Mouse (Mus musculus) embryonic facial prominence, embryonic 12.5 days (tissue): Measurements from ENCODE around the gene Ccdc33. TPM values are rescaled to one million over a fixed set of nuclear protein-coding genes. Genes with fewer than 3 reads are reported as not detected.
A peak's percentile ranks its signal among the peaks of the same experiment; 100 is the strongest.

Experiments
- ATAC-seq: fragments of 200-750 bp; cut with Nextera tagmentation; 2 replicates; pipeline ENCODE4 v1.8.0; 2017; ENCODE audit not compliant: insufficient number of reproducible peaks, insufficient read depth, low FRiP score, low TSS enrichment
- H3K27ac ChIP-seq: fragments of 300-500 bp; sonication (generic); 2 replicates; pipeline ENCODE4 v1.5.1; 2016; ENCODE audit warnings: mild to moderate bottlenecking
- H3K27me3 ChIP-seq: fragments of 300-500 bp; sonication (generic); 2 replicates; pipeline ENCODE4 v1.6.1; 2016; ENCODE audit warnings: mild to moderate bottlenecking, moderate library complexity
- H3K36me3 ChIP-seq: fragments of 300-500 bp; sonication (generic); 2 replicates; pipeline ENCODE4 v1.6.1; 2016; ENCODE audit warnings: mild to moderate bottlenecking
- H3K4me1 ChIP-seq: fragments of 300-500 bp; sonication (generic); 2 replicates; pipeline ENCODE4 v1.6.1; 2016
- H3K4me2 ChIP-seq: fragments of 300-500 bp; sonication (generic); replicated peaks from 2 replicates; pipeline ENCODE4 v1.6.1; 2016; ENCODE audit warnings: mild to moderate bottlenecking, moderate library complexity
- H3K4me3 ChIP-seq: fragments of 300-500 bp; sonication (generic); 2 replicates; pipeline ENCODE4 v1.5.1; 2016; ENCODE audit warnings: mild to moderate bottlenecking
- H3K9ac ChIP-seq: fragments of 300-500 bp; sonication (generic); 2 replicates; pipeline ENCODE4 v1.6.1; 2016; ENCODE audit warnings: mild to moderate bottlenecking, moderate library complexity
- H3K9me3 ChIP-seq: fragments of 300-500 bp; sonication (generic); 2 replicates; pipeline ENCODE4 v1.6.1; 2016; ENCODE audit warnings: mild to moderate bottlenecking, moderate library complexity
- WGBS: fragments of 180-500 bp; shearing (Covaris S2); methylation state at CpG from one replicate; pipeline ENCODE4 v1.1.7; 2016; 5-methylcytosine and 5-hydroxymethylcytosine counted together
- polyA plus RNA-seq: library from polyadenylated mRNA; unstranded; fragments of >200 nt; fragmentation: Nextera tagmentation; extraction: Ambion mirVana; gene quantifications from 2 replicates; pipeline ENCODE4 v1.2.1, GENCODE M21; 2016

Ccdc33 gene
- polyA plus RNA-seq, 1 experiment from 2014 or later = 0.13 TPM

- 0 out of 2 replicates have a peak, but pooled peaks have one; percentile 68 for ATAC-seq
- peaks cover 38% of the 10 kb centered on the region for H3K4me1 ChIP-seq
- H3K4me2 ChIP-seq = no peak overlapping the region
- H3K9ac ChIP-seq = no peak overlapping the region
- no peaks in the 10 kb centered on the region for H3K9me3 ChIP-seq
- H3K27me3 ChIP-seq = 0 out of 2 replicates have a peak, but pooled peaks cover 2% of the 10 kb centered on the region
- 21% methylated on average over 4 of the region's 4 CpGs for WGBS
- peak overlapping the region; percentile 42 for H3K27ac ChIP-seq
- no peaks in the 10 kb centered on the region for H3K36me3 ChIP-seq
- no peak overlapping the region for H3K4me3 ChIP-seq
These were observed 26.8 kb downstream of the Ccdc33 start for GRCm38 (mm10) chr9:58091623-58092425.

DNA sequence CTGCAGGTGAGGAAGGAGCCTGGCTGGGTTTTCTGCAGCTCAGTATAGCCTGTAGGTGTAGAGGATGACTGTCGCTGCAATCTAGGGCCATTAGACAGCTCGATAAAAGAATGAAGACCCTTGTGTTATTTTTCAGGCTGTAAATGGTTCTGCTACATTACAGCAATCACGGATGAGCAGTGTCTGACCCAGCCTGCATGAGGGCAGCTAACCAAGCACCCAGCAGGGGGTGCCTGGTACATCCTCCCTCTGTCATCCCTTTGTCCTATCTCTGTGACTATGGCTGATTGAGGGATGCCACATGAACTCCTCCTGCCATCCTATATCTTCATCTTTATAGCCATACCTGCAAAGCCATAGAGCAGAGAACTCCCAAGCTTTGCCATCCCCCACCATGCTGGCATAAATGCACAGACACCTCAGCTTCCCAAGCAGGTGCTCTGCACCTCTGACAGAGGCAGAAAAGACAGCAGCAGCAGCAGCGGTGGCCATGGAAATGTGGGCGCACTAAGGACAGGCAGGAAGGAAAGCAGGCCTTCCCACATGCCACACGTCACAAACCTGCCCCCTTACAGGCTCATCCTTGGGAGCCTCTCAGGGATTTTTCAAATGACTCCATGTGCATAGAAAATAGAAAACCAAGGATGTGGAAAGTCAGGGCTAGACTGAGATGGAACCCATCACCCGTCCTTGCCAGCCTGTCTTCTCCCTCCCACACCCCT is 31.2 kb downstream of the Ccdc33 start:
- 60% methylated on average over 7 of the region's 7 CpGs for WGBS
- Histone ChIP-seq H3K27me3 (0 out of 2 replicates have a peak, but pooled peaks cover 2% of the 10 kb centered on the region), H3K36me3 (no peaks in the 10 kb centered on the region), H3K9ac (no peak overlapping the region), H3K4me1 (peaks cover 57% of the 10 kb centered on the region), H3K27ac (no peak overlapping the region), H3K4me2 (no peak overlapping the region), H3K9me3 (no peaks in the 10 kb centered on the region), H3K4me3 (no peak overlapping the region)
- no peak for ATAC-seq

DNA sequence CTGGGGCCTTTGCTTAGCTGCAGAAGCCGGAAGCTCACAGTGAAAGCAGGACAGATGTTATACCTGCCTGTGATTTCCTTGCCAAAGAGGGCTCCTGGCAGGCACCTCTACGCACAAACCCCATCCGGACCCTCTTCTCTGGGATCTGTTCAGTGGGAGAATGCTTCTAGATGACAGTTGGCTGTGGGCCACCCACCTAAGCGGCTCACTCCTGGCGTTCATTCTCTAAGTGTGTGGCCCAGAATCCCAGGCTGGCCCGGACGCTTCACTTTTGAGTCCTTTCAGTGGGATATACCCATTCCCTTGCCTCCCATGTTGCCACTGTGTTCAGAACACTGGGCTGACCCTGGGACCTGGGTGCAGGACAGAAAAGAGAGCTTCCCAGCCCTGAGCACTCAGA is 31.8 kb downstream of the Ccdc33 start:
- no peaks in the 10 kb centered on the region for H3K36me3 ChIP-seq
- H3K4me3 ChIP-seq = no peak overlapping the region
- H3K4me1 ChIP-seq = peaks cover 51% of the 10 kb centered on the region
- H3K4me2 ChIP-seq = no peak overlapping the region
- H3K9ac ChIP-seq = no peak overlapping the region
- no peaks in the 10 kb centered on the region for H3K9me3 ChIP-seq
- no peak overlapping the region for H3K27ac ChIP-seq
- H3K27me3 ChIP-seq = 0 out of 2 replicates have a peak, but pooled peaks cover 2% of the 10 kb centered on the region
- WGBS = 56% methylated on average over 7 of the region's 7 CpGs
- ATAC-seq = no peak

- Histone ChIP-seq H3K9me3 (no peaks in the 10 kb centered on the region), H3K9ac (no peak overlapping the region), H3K4me1 (peaks cover 45% of the 10 kb centered on the region), H3K27ac (peak overlapping the region; percentile 7; the same call in 1 of the 2 replicates), H3K4me3 (no peak overlapping the region), H3K27me3 (0 out of 2 replicates have a peak, but pooled peaks cover 2% of the 10 kb centered on the region), H3K36me3 (no peaks in the 10 kb centered on the region), H3K4me2 (no peak overlapping the region)
- 29% methylated on average over 9 of the region's 9 CpGs for WGBS
- no peak for ATAC-seq
These were observed 32.4 kb downstream of the Ccdc33 start for GRCm38 (mm10) chr9:58086203-58086602.

DNA sequence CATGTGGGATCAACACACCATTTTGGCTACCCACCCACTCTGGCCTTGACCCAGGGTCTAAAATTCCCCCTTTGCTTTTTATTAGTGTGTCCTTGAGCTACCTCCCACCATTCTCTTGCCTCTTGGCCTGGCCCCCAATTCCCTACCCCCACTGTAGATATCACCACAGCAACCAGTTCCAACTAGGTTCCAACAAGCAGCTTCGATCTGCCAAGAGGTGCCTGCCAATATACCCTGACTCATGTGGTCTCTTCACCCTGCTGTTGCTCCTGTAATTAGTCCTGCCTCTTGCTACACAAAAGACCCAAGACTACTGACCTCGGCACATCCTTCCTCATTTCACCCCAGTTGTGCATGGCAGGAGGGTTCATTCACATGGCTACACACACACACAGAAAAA is 33.5 kb downstream of the Ccdc33 start:
- peaks cover 40% of the 10 kb centered on the region for H3K4me1 ChIP-seq

GRCm38 (mm10) chr9:58084586-58084985 is 34.0 kb downstream of the Ccdc33 start:
- ATAC-seq = no peak
- Histone ChIP-seq H3K36me3 (no peaks in the 10 kb centered on the region), H3K4me3 (no peak overlapping the region), H3K27me3 (no peaks in the 10 kb centered on the region), H3K9ac (no peak overlapping the region), H3K4me1 (peaks cover 40% of the 10 kb centered on the region), H3K9me3 (no peaks in the 10 kb centered on the region), H3K4me2 (no peak overlapping the region), H3K27ac (no peak overlapping the region)
- WGBS = 24% methylated on average over 8 of the region's 8 CpGs

More for the DNA sequence above, 33.5 kb downstream of the Ccdc33 start:
- Histone ChIP-seq H3K4me2 (no peak overlapping the region), H3K36me3 (no peaks in the 10 kb centered on the region), H3K9ac (no peak overlapping the region), H3K27ac (no peak overlapping the region), H3K27me3 (0 out of 2 replicates have a peak, but pooled peaks cover 2% of the 10 kb centered on the region), H3K9me3 (no peaks in the 10 kb centered on the region), H3K4me3 (no peak overlapping the region)
- WGBS = 35% methylated on average over 2 of the region's 2 CpGs
- no peak for ATAC-seq

DNA sequence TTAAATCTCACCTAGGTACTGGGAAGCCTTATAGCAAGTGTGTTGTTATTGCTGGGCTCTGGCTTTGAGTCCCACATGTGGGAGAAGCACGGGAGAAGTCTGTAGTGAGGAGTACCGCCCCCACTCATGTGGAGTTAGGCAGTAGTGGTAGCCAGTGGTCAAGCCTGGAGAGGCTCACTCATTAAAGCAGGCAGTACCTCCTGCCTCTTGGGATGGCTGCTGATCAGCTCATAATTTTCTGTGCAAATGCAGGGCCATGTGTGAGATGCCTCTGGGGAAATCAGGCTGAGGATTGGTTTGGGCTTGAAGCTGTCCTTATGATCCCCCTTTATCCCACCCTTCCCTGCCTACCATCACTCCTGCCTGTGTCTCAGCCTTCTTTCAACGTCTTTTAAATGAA is 44.1 kb downstream of the Ccdc33 start:
- 0 out of 2 replicates have a peak, but pooled peaks cover 2% of the 10 kb centered on the region for H3K4me1 ChIP-seq
- 44% methylated on average over 3 of the region's 3 CpGs for WGBS
- H3K36me3 ChIP-seq = no peaks in the 10 kb centered on the region
- H3K27ac ChIP-seq = no peak overlapping the region
- H3K27me3 ChIP-seq = peaks cover 3% of the 10 kb centered on the region; the same call in 1 of the 2 replicates
- H3K9me3 ChIP-seq = no peaks in the 10 kb centered on the region
- H3K4me3 ChIP-seq = no peak overlapping the region
- H3K9ac ChIP-seq = no peak overlapping the region
- no peak overlapping the region for H3K4me2 ChIP-seq
- ATAC-seq = no peak

GRCm38 (mm10) chr9:58067546-58067945 is 51.1 kb downstream of the Ccdc33 start:
- Histone ChIP-seq H3K27ac (no peak overlapping the region), H3K9ac (no peak overlapping the region), H3K4me2 (no peak overlapping the region), H3K36me3 (no peaks in the 10 kb centered on the region), H3K4me3 (no peak overlapping the region), H3K4me1 (peaks cover 28% of the 10 kb centered on the region), H3K27me3 (peaks cover 3% of the 10 kb centered on the region; the same call in 1 of the 2 replicates), H3K9me3 (no peaks in the 10 kb centered on the region)
- 84% methylated on average over 3 of the region's 3 CpGs for WGBS
- ATAC-seq = no peak

- 74% methylated on average over 6 of the region's 6 CpGs for WGBS
- Histone ChIP-seq H3K27ac (no peak overlapping the region), H3K36me3 (no peaks in the 10 kb centered on the region), H3K9ac (no peak overlapping the region), H3K9me3 (no peaks in the 10 kb centered on the region), H3K4me1 (peaks cover 28% of the 10 kb centered on the region), H3K27me3 (peaks cover 3% of the 10 kb centered on the region; the same call in 1 of the 2 replicates), H3K4me2 (no peak overlapping the region), H3K4me3 (no peak overlapping the region)
- ATAC-seq = no peak
These were observed 51.9 kb downstream of the Ccdc33 start for GRCm38 (mm10) chr9:58066731-58067095.

DNA sequence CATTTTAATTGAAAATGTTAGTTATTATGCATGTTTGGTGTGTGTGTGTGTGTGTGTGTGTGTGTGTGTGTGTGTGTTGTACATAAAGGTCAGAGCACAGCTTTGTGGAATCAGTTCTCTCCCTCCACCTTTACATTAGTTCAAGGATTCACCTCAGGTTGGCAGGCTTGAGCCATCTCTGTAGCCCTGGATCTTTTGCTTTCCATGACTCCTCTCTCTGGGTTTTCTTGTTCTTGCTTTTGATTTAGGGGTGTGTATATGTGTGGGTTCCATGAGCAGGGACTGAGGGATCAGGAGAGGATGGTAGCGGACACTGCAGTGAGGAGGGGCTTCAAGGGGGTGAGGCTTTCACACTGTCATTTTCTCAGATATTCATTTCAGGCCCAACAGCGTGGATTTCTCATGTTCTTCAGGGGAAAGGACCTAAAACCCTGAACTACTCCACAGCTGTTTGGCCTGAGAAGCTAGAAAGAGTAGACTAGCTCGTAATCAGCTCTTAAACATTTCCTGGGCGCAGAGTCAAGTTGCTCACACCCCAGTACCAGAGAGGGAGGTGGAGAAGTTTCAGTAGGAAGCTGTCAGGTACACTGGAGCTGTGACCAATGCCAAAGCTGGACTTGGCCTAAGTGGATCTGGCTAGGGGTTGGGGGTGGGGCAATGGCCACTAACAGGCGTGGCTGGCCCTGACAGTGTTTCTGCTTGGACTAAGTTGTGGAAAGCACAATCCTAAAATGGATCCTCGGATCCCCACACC is 52.5 kb downstream of the Ccdc33 start:
- H3K9me3 ChIP-seq = no peaks in the 10 kb centered on the region
- ATAC-seq = no peak
- no peak overlapping the region for H3K4me3 ChIP-seq
- H3K27me3 ChIP-seq = peaks cover 3% of the 10 kb centered on the region; the same call in 1 of the 2 replicates
- H3K36me3 ChIP-seq = no peaks in the 10 kb centered on the region
- no peak overlapping the region for H3K4me2 ChIP-seq
- peaks cover 30% of the 10 kb centered on the region for H3K4me1 ChIP-seq
- WGBS = 79% methylated on average over 6 of the region's 6 CpGs
- H3K27ac ChIP-seq = 0 out of 2 replicates have a peak overlapping the region, but pooled peaks have one; percentile 64
- H3K9ac ChIP-seq = no peak overlapping the region

DNA sequence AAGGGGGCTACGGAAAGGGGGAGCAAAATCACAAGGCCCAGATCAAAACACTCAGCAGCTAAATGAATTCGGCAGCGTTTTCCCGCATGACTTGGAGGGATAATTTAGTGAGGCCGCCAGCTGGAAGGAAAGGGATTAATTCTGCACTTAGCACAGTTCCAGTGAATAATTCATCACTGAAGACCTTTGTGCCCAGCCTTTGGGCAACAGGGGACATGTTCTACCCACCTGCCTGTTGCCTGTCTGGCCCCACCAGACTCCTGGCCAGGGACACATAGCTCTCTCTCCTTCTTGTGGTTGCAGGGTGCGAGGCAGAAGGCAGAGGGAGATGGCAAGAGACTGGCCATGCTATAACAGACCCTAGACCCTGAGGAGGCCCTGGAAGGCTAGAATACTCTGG is 53.1 kb downstream of the Ccdc33 start:
- no peak overlapping the region for H3K4me3 ChIP-seq

More for the DNA sequence above, 53.1 kb downstream of the Ccdc33 start:
- 28% methylated on average over 6 of the region's 6 CpGs for WGBS
- H3K4me2 ChIP-seq = no peak overlapping the region
- H3K9me3 ChIP-seq = no peaks in the 10 kb centered on the region
- no peaks in the 10 kb centered on the region for H3K36me3 ChIP-seq
- no peak overlapping the region for H3K9ac ChIP-seq
- peak overlapping the region; percentile 64; the same call in 1 of the 2 replicates for H3K27ac ChIP-seq
- H3K27me3 ChIP-seq = peaks cover 3% of the 10 kb centered on the region; the same call in 1 of the 2 replicates
- H3K4me1 ChIP-seq = peaks cover 33% of the 10 kb centered on the region
- no peak for ATAC-seq
